Mouse (Mus musculus) lung, embryonic 14.5 days (tissue): ENCODE results near the gene Lmtk3. TPM values are rescaled to one million over a fixed set of nuclear protein-coding genes. Genes with fewer than 3 reads are reported as not detected.

ENCODE experiments used
- ATAC-seq: fragments of 200-750 bp; cut with Nextera tagmentation; 2 replicates; pipeline ENCODE4 v1.8.0; 2017; ENCODE audit warnings: mild to moderate bottlenecking, moderate TSS enrichment, moderate library complexity; ENCODE audit not compliant: insufficient read depth
- DNase-seq: peaks from one replicate; pipeline ENCODE4 v3.0.0-alpha.2; 2015
- H3K27ac ChIP-seq: fragments of 300-500 bp; sonication (generic); 2 replicates; pipeline ENCODE4 v1.5.1; 2014; ENCODE audit warnings: low read depth, mild to moderate bottlenecking, moderate library complexity
- H3K27me3 ChIP-seq: fragments of 300-500 bp; sonication (generic); 2 replicates; pipeline ENCODE4 v1.6.1; 2014; ENCODE audit warnings: low read length, control low read depth; ENCODE audit not compliant: insufficient read depth
- H3K36me3 ChIP-seq: fragments of 300-500 bp; sonication (generic); 2 replicates; pipeline ENCODE4 v1.6.1; 2014; ENCODE audit warnings: control low read depth; ENCODE audit not compliant: insufficient read depth
- H3K4me1 ChIP-seq: fragments of 300-500 bp; sonication (generic); 2 replicates; pipeline ENCODE4 v1.6.1; 2014; ENCODE audit warnings: antibody characterized with exemption, control low read depth; ENCODE audit not compliant: insufficient read depth
- H3K4me2 ChIP-seq: fragments of 300-500 bp; sonication (generic); 2 replicates; pipeline ENCODE4 v1.6.1; 2014; ENCODE audit warnings: mild to moderate bottlenecking
- H3K4me3 ChIP-seq: fragments of 300-500 bp; sonication (generic); 2 replicates; pipeline ENCODE4 v1.5.1; 2014; ENCODE audit warnings: low read depth, low read length
- H3K9ac ChIP-seq: fragments of 300-500 bp; sonication (generic); 2 replicates; pipeline ENCODE4 v1.6.1; 2014
- H3K9me3 ChIP-seq: fragments of 300-500 bp; sonication (generic); 2 replicates; pipeline ENCODE4 v1.6.1; 2016; ENCODE audit warnings: low read depth, low read length, control low read depth
- CTCF ChIP-seq: IDR thresholded peaks from 2 replicates; pipeline ENCODE4 v1.5.1; 2016; ENCODE audit warnings: antibody characterized with exemption, low read depth
- WGBS: fragments of 180-500 bp; shearing (Covaris S2); extraction: QIAGEN DNeasy Blood & Tissue Kit; methylation state at CpG from one replicate; pipeline ENCODE4 v1.1.7; 2014; 5-methylcytosine and 5-hydroxymethylcytosine counted together
- polyA plus RNA-seq: library from polyadenylated mRNA; unstranded; fragments of >200 nt; fragmentation: Nextera tagmentation; extraction: Ambion mirVana; gene quantifications from 2 replicates; pipeline ENCODE4 v1.2.1, GENCODE M21; 2014

Lmtk3 gene
- 0.76 and 1.9 TPM in 2 replicates for polyA plus RNA-seq

- H3K27me3 ChIP-seq = peaks cover 11% of the 10 kb centered on the region; the same call in 1 of the 2 replicates
- 1% methylated on average over 38 of the region's 38 CpGs for WGBS
- ATAC-seq = peak; percentile 38
Observed at GRCm38 (mm10) chr7:45783511-45784091, at the start of gene Lmtk3. Lmtk3 (plus strand) TSS chr7:45783738.

GRCm38 (mm10) chr7:45739162-45739763, 44.3 kb upstream of the Lmtk3 start:
- H3K27ac ChIP-seq = no peak overlapping the region
- no peak overlapping the region for H3K4me2 ChIP-seq
- DNase-seq (peak; percentile 95), ATAC-seq (peak; percentile 88)
- 4% methylated on average over 9 of the region's 9 CpGs for WGBS
- no peaks in the 10 kb centered on the region for H3K27me3 ChIP-seq
- H3K9me3 ChIP-seq = no peaks in the 10 kb centered on the region
- no peaks in the 10 kb centered on the region for H3K36me3 ChIP-seq
- H3K4me3 ChIP-seq = no peak overlapping the region
- H3K9ac ChIP-seq = no peak overlapping the region
- no peaks in the 10 kb centered on the region for H3K4me1 ChIP-seq
- TF ChIP-seq CTCF = peak; percentile 89

More at GRCm38 (mm10) chr7:45783511-45784091, at the start of gene Lmtk3:
- Histone ChIP-seq H3K4me1 (peaks cover 16% of the 10 kb centered on the region; the same call in 1 of the 2 replicates), H3K36me3 (0 out of 2 replicates have a peak, but pooled peaks cover 3% of the 10 kb centered on the region), H3K9ac (peak within 1 kb of the TSS; percentile 54), H3K9me3 (no peaks in the 10 kb centered on the region), H3K4me3 (peak within 1 kb of the TSS; percentile 58), H3K4me2 (peak within 1 kb of the TSS; percentile 92), H3K27ac (0 out of 2 replicates have a peak within 1 kb of the TSS, but pooled peaks have one; percentile 1)
- peak; percentile 80 for DNase-seq
- peak; percentile 44 for TF ChIP-seq CTCF

GRCm38 (mm10) chr7:45739820-45740219, 43.7 kb upstream of the Lmtk3 start:
- ATAC-seq = no peak
- DNase-seq = no peak
- no peak overlapping the region for H3K4me3 ChIP-seq
- H3K9ac ChIP-seq = no peak overlapping the region
- H3K9me3 ChIP-seq = no peaks in the 10 kb centered on the region
- H3K4me2 ChIP-seq = no peak overlapping the region
- 50% methylated on average over 10 of the region's 10 CpGs for WGBS
- H3K27ac ChIP-seq = no peak overlapping the region
- H3K4me1 ChIP-seq = no peaks in the 10 kb centered on the region
- TF ChIP-seq CTCF = no peak
- H3K27me3 ChIP-seq = no peaks in the 10 kb centered on the region
- H3K36me3 ChIP-seq = no peaks in the 10 kb centered on the region

DNA sequence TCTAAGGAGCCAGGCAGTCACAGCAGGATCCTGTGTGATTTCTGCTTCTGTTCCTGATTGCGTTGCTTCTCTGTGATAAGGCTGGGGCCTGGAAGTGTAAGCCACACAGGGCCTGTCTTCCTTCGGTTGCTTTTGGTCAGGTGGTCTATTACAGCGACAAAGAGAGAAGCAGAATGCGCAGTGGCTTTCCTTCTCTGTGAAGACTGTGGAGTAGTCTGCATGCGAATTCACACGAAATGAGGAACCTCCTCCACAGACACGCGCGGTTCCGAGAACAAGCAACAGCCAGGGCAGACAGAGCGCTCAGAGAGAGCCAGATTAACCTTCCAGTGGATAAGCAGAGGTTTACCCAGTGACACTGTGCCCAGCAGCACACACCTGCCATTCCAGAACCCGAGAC, 42.2 kb upstream of the Lmtk3 start:
- Histone ChIP-seq H3K27ac (no peak overlapping the region), H3K4me1 (no peaks in the 10 kb centered on the region), H3K4me2 (peak overlapping the region; percentile 55; the same call in 1 of the 2 replicates), H3K4me3 (peak overlapping the region; percentile 28; the same call in 1 of the 2 replicates), H3K27me3 (no peaks in the 10 kb centered on the region), H3K9ac (no peak overlapping the region), H3K9me3 (no peaks in the 10 kb centered on the region), H3K36me3 (no peaks in the 10 kb centered on the region)
- DNase-seq (no peak), ATAC-seq (no peak)
- no peak for TF ChIP-seq CTCF
- 82% methylated on average over 12 of the region's 12 CpGs for WGBS

DNA sequence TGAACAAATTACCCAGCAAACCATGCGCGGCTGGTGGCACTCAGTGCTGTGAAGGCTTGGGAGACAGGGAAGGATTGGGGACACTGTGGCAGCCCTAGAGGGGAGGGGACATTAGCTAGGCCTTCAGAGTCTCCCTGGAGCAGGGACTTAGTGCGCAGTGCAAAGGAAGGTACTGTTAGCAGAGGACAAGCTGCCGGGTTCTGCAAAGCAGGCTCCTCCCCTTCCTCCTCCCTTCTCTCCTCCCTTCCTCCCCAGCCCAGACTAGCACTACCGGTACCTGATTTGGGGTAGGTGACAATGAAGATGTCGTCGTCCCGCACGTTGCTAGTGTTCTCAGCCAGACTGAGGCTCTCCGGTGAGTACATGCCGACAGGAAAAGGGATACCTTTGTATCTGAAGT, 41.8 kb upstream of the Lmtk3 start:
- no peak for DNase-seq
- TF ChIP-seq CTCF = no peak
- H3K27ac ChIP-seq = no peak overlapping the region
- H3K4me3 ChIP-seq = peak overlapping the region; percentile 28
- no peak for ATAC-seq
- H3K9ac ChIP-seq = 0 out of 2 replicates have a peak overlapping the region, but pooled peaks have one; percentile 14
- H3K9me3 ChIP-seq = no peaks in the 10 kb centered on the region
- H3K4me1 ChIP-seq = no peaks in the 10 kb centered on the region
- H3K36me3 ChIP-seq = no peaks in the 10 kb centered on the region
- H3K4me2 ChIP-seq = peak overlapping the region; percentile 55
- 32% methylated on average over 11 of the region's 11 CpGs for WGBS
- H3K27me3 ChIP-seq = no peaks in the 10 kb centered on the region

DNA sequence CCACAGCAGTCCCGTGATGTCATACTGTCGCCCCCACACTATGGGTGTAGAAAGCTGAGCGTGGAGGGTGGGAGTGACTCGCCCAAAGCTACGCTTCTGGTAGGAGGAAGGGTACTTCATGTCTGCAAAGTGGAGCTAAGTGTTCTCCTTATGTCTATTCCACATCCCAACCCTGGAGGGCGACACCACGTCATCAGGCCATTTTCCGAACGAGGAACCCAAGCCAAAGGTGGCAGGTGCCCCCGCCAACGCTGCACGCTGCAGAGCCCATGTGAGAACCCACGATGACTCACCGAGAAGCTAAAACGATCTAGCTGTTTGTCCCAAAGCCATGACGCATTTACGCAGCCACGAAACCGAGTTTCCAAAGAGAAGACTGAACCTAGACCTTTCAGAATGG, 41.2 kb upstream of the Lmtk3 start:
- no peak overlapping the region for H3K27ac ChIP-seq
- no peak for ATAC-seq

GRCm38 (mm10) chr7:45744387-45744786, 39.2 kb upstream of the Lmtk3 start:
- no peaks in the 10 kb centered on the region for H3K9me3 ChIP-seq
- H3K36me3 ChIP-seq = no peaks in the 10 kb centered on the region
- ATAC-seq (peak; percentile 26; the same call in 1 of the 2 replicates), DNase-seq (peak; percentile 85)
- no peaks in the 10 kb centered on the region for H3K27me3 ChIP-seq
- no peaks in the 10 kb centered on the region for H3K4me1 ChIP-seq
- H3K9ac ChIP-seq = no peak overlapping the region
- H3K4me2 ChIP-seq = no peak overlapping the region
- no peak for TF ChIP-seq CTCF
- WGBS = 33% methylated on average over 2 of the region's 2 CpGs
- no peak overlapping the region for H3K27ac ChIP-seq
- no peak overlapping the region for H3K4me3 ChIP-seq

More for the DNA sequence above, 41.2 kb upstream of the Lmtk3 start:
- peak overlapping the region; percentile 55 for H3K4me2 ChIP-seq
- 29% methylated on average over 19 of the region's 19 CpGs for WGBS
- no peaks in the 10 kb centered on the region for H3K27me3 ChIP-seq
- no peaks in the 10 kb centered on the region for H3K9me3 ChIP-seq
- TF ChIP-seq CTCF = peak; percentile 49
- H3K4me3 ChIP-seq = peak overlapping the region; percentile 28
- no peak for DNase-seq
- no peak overlapping the region for H3K9ac ChIP-seq
- no peaks in the 10 kb centered on the region for H3K36me3 ChIP-seq
- no peaks in the 10 kb centered on the region for H3K4me1 ChIP-seq
